Mouse (Mus musculus): ENCODE measurements around the gene Igf2bp2.

GRCm38 (mm10) chr16:22178793-22179192 lies 15.7 kb upstream of the Igf2bp2 start:
- no peak for TF ChIP-seq CTCF (IDR thresholded peaks at IDR 0.05; ENCODE audit: control insufficient read depth, insufficient read depth, low read length)
- no peak for TF ChIP-seq POLR2A (IDR thresholded peaks at IDR 0.05; ENCODE audit: borderline replicate concordance, control insufficient read depth, low read depth, low read length)

Measured in bone marrow, adult 2 months (tissue).